9 mouse cellular contexts compared by ENCODE assay signal in the genomic region with DNA sequence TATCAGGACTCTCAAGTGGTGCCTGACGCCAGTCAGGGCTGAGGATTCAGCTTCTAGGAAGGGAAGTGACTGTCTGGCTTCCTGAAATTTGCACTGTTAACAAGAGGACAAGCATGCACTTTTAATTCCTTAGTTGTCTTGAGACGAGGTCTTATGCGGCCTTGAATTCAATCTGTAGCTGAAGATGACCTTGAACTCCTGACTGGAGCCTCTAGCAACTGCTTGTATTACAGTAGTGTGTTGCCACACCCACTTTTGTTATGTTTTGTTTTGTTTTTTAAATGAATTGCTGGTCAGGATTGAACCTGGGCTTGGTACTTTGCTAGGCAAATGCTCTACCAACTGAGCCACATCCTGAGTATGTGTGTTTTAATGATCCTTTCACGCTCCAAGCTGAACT. TPM values are rescaled to one million over a fixed set of nuclear protein-coding genes. Genes with fewer than 3 reads are reported as not detected.
DNase-seq lines count a peak whose midpoint lies in the region; ATAC-seq and TF ChIP-seq lines count a peak whose summit lies in the region.
"Had no signal": no experiment of that assay in that cellular context is flagged by ENCODE, and none has a peak within 500 bp of the region (broad histone marks: within the 10 kb centered on the region; RNA-seq: fewer than 3 reads in every experiment).

No protein-coding gene starts in this region.

- no peaks in the 10 kb centered on the region for H3K9me3 ChIP-seq in lung, embryonic 15.5 days
- no peaks in the 10 kb centered on the region for H3K9me3 ChIP-seq in limb, embryonic 11.5 days (ENCODE audit: control insufficient read depth, low read length)

- WGBS in lung, embryonic 15.5 days: 62% methylated on average over 4 of the region's 4 CpGs
- 72% methylated on average over 4 of the region's 4 CpGs for WGBS in limb, embryonic 11.5 days
- 35% methylated on average over 4 of the region's 4 CpGs for WGBS in small intestine, adult 2 months

- peaks cover 27% of the 10 kb centered on the region for H3K4me1 ChIP-seq in lung, embryonic 15.5 days
- peaks cover 7% of the 10 kb centered on the region for H3K4me1 ChIP-seq in embryonic fibroblast, embryonic 13.5 days (ENCODE audit: control insufficient read depth, insufficient read depth, low read length)
- H3K4me1 ChIP-seq in limb, embryonic 11.5 days (ENCODE audit: control insufficient read depth, insufficient read depth, low read length): peaks cover 27% of the 10 kb centered on the region
- peaks cover 52% of the 10 kb centered on the region for H3K4me1 ChIP-seq in small intestine, adult 2 months (ENCODE audit: control insufficient read depth, insufficient read depth, insufficient read length, low read length)

- no peak for TF ChIP-seq CTCF in embryonic fibroblast, embryonic 13.5 days (IDR thresholded peaks at IDR 0.05; ENCODE audit: borderline replicate concordance, insufficient read depth, low read length)
- TF ChIP-seq CTCF in small intestine, adult 2 months (IDR thresholded peaks at IDR 0.05; ENCODE audit: extremely low read depth, insufficient read length, insufficient replicate concordance, low read depth, low read length): no peak

- H3K4me2 ChIP-seq in lung, embryonic 15.5 days: peak overlapping the region; percentile 98; the same call in 1 of the 2 replicates
- H3K4me2 ChIP-seq in limb, embryonic 11.5 days (ENCODE audit: low read depth, severe bottlenecking): peak overlapping the region; percentile 93

- no peak for TF ChIP-seq POLR2A in embryonic fibroblast, embryonic 13.5 days (IDR thresholded peaks at IDR 0.05; ENCODE audit: low read depth, low read length)
- no peak for TF ChIP-seq POLR2A in small intestine, adult 2 months (IDR thresholded peaks at IDR 0.05; ENCODE audit: low read depth, low read length)

- no peak for DNase-seq in lung, postnatal 36 days
- DNase-seq in limb, embryonic 11.5 days (ENCODE audit: low spot score): no peak
- no peak for DNase-seq in cerebellum, adult 18-20 months
- DNase-seq in lung, postnatal 25 days (ENCODE audit: low spot score): no peak
- no peak for DNase-seq in layer of hippocampus, postnatal 14 days (ENCODE audit: low spot score in 2 of 2)

- H3K27me3 ChIP-seq in lung, embryonic 15.5 days: no peaks in the 10 kb centered on the region
- H3K27me3 ChIP-seq in limb, embryonic 11.5 days (ENCODE audit: control insufficient read depth, insufficient read depth, low read length): no peaks in the 10 kb centered on the region
- no peaks in the 10 kb centered on the region for H3K27me3 ChIP-seq in small intestine, adult 2 months (ENCODE audit: control insufficient read depth, insufficient read depth, low read length)

- H3K27ac ChIP-seq in lung, embryonic 15.5 days: no peak overlapping the region
- H3K27ac ChIP-seq in embryonic fibroblast, embryonic 13.5 days (ENCODE audit: insufficient read depth, low read length): no peak overlapping the region
- no peak overlapping the region for H3K27ac ChIP-seq in limb, embryonic 11.5 days (replicated peaks; ENCODE audit: low read depth, low read length)
- H3K27ac ChIP-seq in small intestine, adult 2 months (ENCODE audit: insufficient read depth, low read depth, low read length): peak overlapping the region; percentile 82

- H3K36me3 ChIP-seq in lung, embryonic 15.5 days: no peaks in the 10 kb centered on the region
- no peaks in the 10 kb centered on the region for H3K36me3 ChIP-seq in limb, embryonic 11.5 days (ENCODE audit: control insufficient read depth, insufficient read depth, low read length)
- peaks cover 6% of the 10 kb centered on the region for H3K36me3 ChIP-seq in small intestine, adult 2 months (ENCODE audit: control insufficient read depth, insufficient read depth, low read length)

- no peak for ATAC-seq in lung, embryonic 15.5 days (ENCODE audit: borderline replicate concordance, extremely low read depth, low FRiP score, low TSS enrichment)
- ATAC-seq in limb, embryonic 11.5 days (ENCODE audit: insufficient number of reproducible peaks, low FRiP score, low TSS enrichment, low read depth): no peak
- ATAC-seq: activated CD4-positive, CD25-positive, alpha-beta regulatory T cell, adult 4 months had no signal

- H3K4me3 ChIP-seq in lung, embryonic 15.5 days: peak overlapping the region; percentile 80
- H3K4me3 ChIP-seq in embryonic fibroblast, embryonic 13.5 days (ENCODE audit: insufficient read depth, low read length): peak overlapping the region; percentile 93; the same call in 1 of the 2 replicates
- peak overlapping the region; percentile 87 for H3K4me3 ChIP-seq in limb, embryonic 11.5 days (ENCODE audit: low read depth, low read length)
- H3K4me3 ChIP-seq in small intestine, adult 2 months (ENCODE audit: low read depth, low read length): no peak overlapping the region; the same call in 1 of the 2 replicates

- H3K9ac ChIP-seq in lung, embryonic 15.5 days: no peak overlapping the region
- peak overlapping the region; percentile 95 for H3K9ac ChIP-seq in limb, embryonic 11.5 days (ENCODE audit: low read length)

RNA-seq across cellular contexts. Expression of gene Slc12a7, which starts 32.5 kb away (rescaled TPM):
- 15.7 and 16.7 TPM in 2 replicates for polyA plus RNA-seq in lung, embryonic 15.5 days (2015; fragmentation: Nextera tagmentation; extraction: Ambion mirVana)
- polyA plus RNA-seq in embryonic fibroblast, embryonic 13.5 days (2011; ENCODE audit: insufficient read length, low read depth, missing spikeins): 26.0 and 31.9 TPM in 2 replicates
- polyA plus RNA-seq in limb, embryonic 11.5 days (2014; fragmentation: Nextera tagmentation; extraction: Ambion mirVana): 49.1 and 50.8 TPM in 2 replicates
- polyA plus RNA-seq in small intestine, adult 2 months (2012; rRNA removed): 74.3 and 147 TPM in 2 replicates
- total RNA-seq in layer of hippocampus, postnatal 14 days (2021): 1 to 10 TPM; 6.2 to 6.7 TPM
